Mouse (Mus musculus): ENCODE data around the gene 2010111I01Rik.

DNA sequence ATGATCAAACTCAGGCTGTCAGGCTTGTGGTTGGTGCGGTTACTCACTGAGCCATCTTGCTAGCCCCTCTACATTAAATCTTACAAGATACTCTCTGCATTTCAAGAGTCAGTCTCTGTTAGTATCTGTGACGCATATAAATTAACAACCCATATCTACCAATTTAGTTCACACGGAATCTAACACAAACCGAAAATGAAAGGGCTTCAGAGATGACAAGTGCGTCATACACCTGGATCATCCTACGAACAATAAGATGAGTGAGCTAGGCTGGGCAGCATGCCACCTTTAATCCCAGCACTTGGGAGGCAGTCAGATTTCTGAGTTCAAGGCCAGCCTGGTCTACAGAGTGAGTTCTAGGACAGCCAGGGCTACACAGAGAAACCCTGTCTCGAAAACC lies 355.1 kb downstream of the 2010111I01Rik start:
- TF ChIP-seq POLR2A (IDR thresholded peaks at IDR 0.05; ENCODE audit: extremely low read depth, insufficient read depth, low read length), result no peak
- TF ChIP-seq CTCF (IDR thresholded peaks at IDR 0.05; ENCODE audit: extremely low read depth, insufficient read depth, low read length), result no peak
